ENCODE assay signal across 22 mouse cellular contexts in genomic region chr6:113251921-113252320, GRCm38 (mm10). TPM values are rescaled to one million over a fixed set of nuclear protein-coding genes. Genes with fewer than 3 reads are reported as not detected.
DNase-seq lines count a peak whose midpoint lies in the region; TF ChIP-seq lines count a peak whose summit lies in the region.
"Had no signal": no experiment of that assay in that cellular context is flagged by ENCODE, and none has a peak within 500 bp of the region (broad histone marks: within the 10 kb centered on the region; RNA-seq: fewer than 3 reads in every experiment).

No protein-coding gene starts in this region.

- in situ Hi-C loops in CH12.LX (cut with MboI; ENCODE audit: low pct_ligation_motif_present, low pct_unique_long_range_greater_than_20kb, low sequenced_read_pairs): no loop called here

- H3K4me3 ChIP-seq in layer of hippocampus, adult 2 months: no peak overlapping the region
- H3K4me3 ChIP-seq in CH12.LX (replicated peaks in 1 of 3; ENCODE audit: low read depth in 2 of 3, low read length in 2 of 3, poor library complexity in 1 of 3): no peak overlapping the region
- H3K4me3 ChIP-seq: embryonic facial prominence, embryonic 12.5 days; heart, embryonic 12.5 days; hindbrain, embryonic 13.5 days; kidney, embryonic 15.5 days; limb, embryonic 12.5 days; liver, embryonic 15.5 days; midbrain, embryonic 15.5 days; neural tube, embryonic 15.5 days had no signal

- peak; percentile 17 for TF ChIP-seq RAD21 in CH12.LX (IDR thresholded peaks at IDR 0.05; ENCODE audit: low read depth, low read length)

- dilution Hi-C loops in CH12.LX (cut with MboI; ENCODE audit: extremely low pct_ligation_motif_present, extremely low pct_unique_long_range_greater_than_20kb, low sequenced_read_pairs): no loop called here

- H3K27me3 ChIP-seq in CH12.LX (replicated peaks): no peaks in the 10 kb centered on the region
- H3K27me3 ChIP-seq: embryonic facial prominence, embryonic 12.5 days; heart, embryonic 12.5 days; hindbrain, embryonic 13.5 days; kidney, embryonic 15.5 days; limb, embryonic 12.5 days; liver, embryonic 15.5 days; midbrain, embryonic 15.5 days; neural tube, embryonic 15.5 days had no signal

- no peak for DNase-seq in layer of hippocampus, adult 2 months (ENCODE audit: low spot score in 2 of 2)
- DNase-seq in layer of hippocampus, postnatal 10 days (ENCODE audit: low spot score in 2 of 2): no peak
- peak; percentile 39 for DNase-seq in 416B (ENCODE audit: low read depth)
- DNase-seq in CH12.LX (ENCODE audit: extremely low read depth): no peak
- peak; percentile 47 for DNase-seq in R1 (ENCODE audit: low read depth, low spot score)
- DNase-seq in frontal cortex, adult 2 months (ENCODE audit: extremely low spot score in 1 of 2, low spot score in 1 of 2): no peak
- DNase-seq in cerebellum, adult 8-10 months: no peak
- DNase-seq in T-cell, adult 2 months (ENCODE audit: low spot score): no peak
- DNase-seq: adrenal gland, postnatal 14 days; cerebellum, postnatal 10 days; heart, postnatal 14 days; lung, postnatal 14 days; thymus, adult 18-20 months; thymus, postnatal 4 days had no signal

- H3K9me3 ChIP-seq in CH12.LX (replicated peaks; ENCODE audit: low read length): peaks cover 3% of the 10 kb centered on the region
- H3K9me3 ChIP-seq: embryonic facial prominence, embryonic 12.5 days; heart, embryonic 12.5 days; hindbrain, embryonic 13.5 days; kidney, embryonic 15.5 days; limb, embryonic 12.5 days; liver, embryonic 15.5 days; midbrain, embryonic 15.5 days; neural tube, embryonic 15.5 days had no signal

- no peak overlapping the region for H3K4me2 ChIP-seq in CH12.LX (ENCODE audit: insufficient read depth, low read depth, poor library complexity, severe bottlenecking)
- H3K4me2 ChIP-seq: embryonic facial prominence, embryonic 12.5 days; heart, embryonic 12.5 days; hindbrain, embryonic 13.5 days; kidney, embryonic 15.5 days; limb, embryonic 12.5 days; liver, embryonic 15.5 days; midbrain, embryonic 15.5 days; neural tube, embryonic 15.5 days had no signal

- H3K4me1 ChIP-seq in CH12.LX (ENCODE audit: control insufficient read depth in 1 of 2, insufficient read depth in 2 of 2): peaks cover 4 to 26% of the 10 kb centered on the region in 2 experiments; a peak in 3 of 4 replicates
- H3K4me1 ChIP-seq: embryonic facial prominence, embryonic 12.5 days; hindbrain, embryonic 13.5 days; kidney, embryonic 15.5 days; limb, embryonic 12.5 days; liver, embryonic 15.5 days; midbrain, embryonic 15.5 days; neural tube, embryonic 15.5 days had no signal

- H3K27ac ChIP-seq in layer of hippocampus, adult 2 months: no peak overlapping the region
- no peak overlapping the region for H3K27ac ChIP-seq in CH12.LX (ENCODE audit: insufficient read depth, low read depth)
- H3K27ac ChIP-seq: embryonic facial prominence, embryonic 12.5 days; hindbrain, embryonic 13.5 days; kidney, embryonic 15.5 days; limb, embryonic 12.5 days; liver, embryonic 15.5 days; midbrain, embryonic 15.5 days; neural tube, embryonic 15.5 days had no signal

- TF ChIP-seq CTCF in layer of hippocampus, adult 2 months (conservative IDR thresholded peaks at IDR 0.05): peak; percentile 57
- peak in 1 of 2 experiments; percentile 38; a peak in 1 of 4 replicates for TF ChIP-seq CTCF in CH12.LX (conservative IDR thresholded peaks at IDR 0.05 in 1 of 2, IDR thresholded peaks at IDR 0.05 in 1 of 2; ENCODE audit: low read depth in 2 of 2, low read length in 2 of 2)

- peaks cover 69 to 96% of the 10 kb centered on the region in 2 experiments for H3K36me3 ChIP-seq in CH12.LX (replicated peaks in 1 of 2; ENCODE audit: control insufficient read depth in 1 of 2, insufficient read depth in 1 of 2, low read length in 1 of 2)

- peaks cover 12% of the 10 kb centered on the region for H3K79me2 ChIP-seq in CH12.LX (replicated peaks; ENCODE audit: control insufficient read depth, extremely low read depth, insufficient read depth, poor library complexity, severe bottlenecking)

- no peak for TF ChIP-seq EP300 in CH12.LX (IDR thresholded peaks at IDR 0.05; ENCODE audit: low read length)

- no peak for TF ChIP-seq POLR2A in CH12.LX (IDR thresholded peaks at IDR 0.05; ENCODE audit: low read depth, low read length)

- H3K9ac ChIP-seq in CH12.LX (ENCODE audit: insufficient read depth, low read depth): no peak overlapping the region
- H3K9ac ChIP-seq: embryonic facial prominence, embryonic 12.5 days; heart, embryonic 12.5 days; hindbrain, embryonic 13.5 days; kidney, embryonic 15.5 days; limb, embryonic 12.5 days; liver, embryonic 15.5 days; midbrain, embryonic 15.5 days; neural tube, embryonic 15.5 days had no signal

TF ChIP-seq in CH12.LX, 34 proteins besides CTCF, POLR2A, EP300 and RAD21:
- peak; percentile 24 for TF ChIP-seq SMC3 (IDR thresholded peaks at IDR 0.05; ENCODE audit: low read depth, low read length)
- TF ChIP-seq POLR2AphosphoS2 (IDR thresholded peaks at IDR 0.05; ENCODE audit: low read depth, low read length): no peak
- TF ChIP-seq NELFE (IDR thresholded peaks at IDR 0.05; ENCODE audit: low read depth, low read length): no peak
- no peak for TF ChIP-seq ZC3H11A (IDR thresholded peaks at IDR 0.05; ENCODE audit: low read depth, low read length)
- no peak for TF ChIP-seq CHD1 (IDR thresholded peaks at IDR 0.05; ENCODE audit: low read depth, low read length)
TF ChIP-seq in CH12.LX: peak in this region for 1.

RNA-seq across cellular contexts. Expression of gene Mtmr14, which starts 14.3 kb away (rescaled TPM):
- 10 to 100 TPM; 15.0 to 15.6 TPM for total RNA-seq in layer of hippocampus, adult 2 months (2021)
- 10 to 100 TPM; 18.1 to 20.6 TPM for total RNA-seq in layer of hippocampus, postnatal 10 days (2021)
- total RNA-seq in CH12.LX (2012; rRNA removed): 63.9 and 83.4 TPM in 2 replicates
- total RNA-seq in CH12.LX (2014; rRNA removed): 80.0 and 81.0 TPM in 2 replicates
- 88.0 and 89.2 TPM in 2 replicates for polyA plus RNA-seq in CH12.LX (2012; ENCODE audit: insufficient read length, low read depth)
- polyA plus RNA-seq in frontal cortex, adult 2 months (2012; rRNA removed): 21.7 and 23.9 TPM in 2 replicates

RNA-seq across cellular contexts. Expression of gene Cpne9, which starts 30.2 kb away (rescaled TPM):
- 10 to 100 TPM; 24.0 to 24.7 TPM for total RNA-seq in layer of hippocampus, adult 2 months (2021)
- 1 to 10 TPM; 7.1 to 8.1 TPM for total RNA-seq in layer of hippocampus, postnatal 10 days (2021)
- total RNA-seq in CH12.LX (2012; rRNA removed) (0.25 TPM in 2 replicates), CH12.LX (2014; rRNA removed) (0.19 and 0.28 TPM in 2 replicates)
- polyA plus RNA-seq in CH12.LX (2012; ENCODE audit: insufficient read length, low read depth): 0.27 and 0.49 TPM in 2 replicates
- 70.1 and 97.8 TPM in 2 replicates for polyA plus RNA-seq in frontal cortex, adult 2 months (2012; rRNA removed)
- polyA plus RNA-seq: liver, embryonic 15.5 days had no signal

RNA-seq across cellular contexts. Expression of gene Brpf1, which starts 55.0 kb away (rescaled TPM):
- total RNA-seq in layer of hippocampus, adult 2 months (2021): 10 to 100 TPM; 41.0 to 43.8 TPM
- total RNA-seq in layer of hippocampus, postnatal 10 days (2021): 10 to 100 TPM; 28.3 to 28.6 TPM
- total RNA-seq in CH12.LX (2012; rRNA removed): 24.5 and 26.5 TPM in 2 replicates
- 13.7 TPM in 2 replicates for total RNA-seq in CH12.LX (2014; rRNA removed)
- polyA plus RNA-seq in CH12.LX (2012; ENCODE audit: insufficient read length, low read depth): 26.7 and 28.1 TPM in 2 replicates
- 24.8 and 27.3 TPM in 2 replicates for polyA plus RNA-seq in frontal cortex, adult 2 months (2012; rRNA removed)

RNA-seq across cellular contexts. Expression of gene Lhfpl4, which starts 56.7 kb away (rescaled TPM):
- total RNA-seq in layer of hippocampus, adult 2 months (2021): 10 to 100 TPM; 81.3 to 83.0 TPM
- total RNA-seq in layer of hippocampus, postnatal 10 days (2021): 10 to 100 TPM; 93.2 to 95.1 TPM
- total RNA-seq in CH12.LX (2012; rRNA removed) (7.1 and 7.2 TPM in 2 replicates), CH12.LX (2014; rRNA removed) (2.6 and 3.2 TPM in 2 replicates)
- polyA plus RNA-seq in CH12.LX (2012; ENCODE audit: insufficient read length, low read depth): 8.9 and 9.8 TPM in 2 replicates
- 67.0 and 68.5 TPM in 2 replicates for polyA plus RNA-seq in frontal cortex, adult 2 months (2012; rRNA removed)

Comparison
In these comparisons a context has a peak if more than half of its experiments do, and no peak if none do; other contexts are left out.
1. DNase-seq: peak in 416B (single experiment) and R1 (single experiment); none in layer of hippocampus, adult 2 months (0 of 2), layer of hippocampus, postnatal 10 days (0 of 2), CH12.LX (single experiment), frontal cortex, adult 2 months (0 of 2), cerebellum, adult 8-10 months (single experiment) and T-cell, adult 2 months (single experiment).
2. RNA of gene Cpne9, which starts 30.2 kb away (total RNA-seq): 24.0 to 24.7 TPM in layer of hippocampus, adult 2 months and 7.1 to 8.1 TPM in layer of hippocampus, postnatal 10 days; 0.19 to 0.28 TPM in CH12.LX; every median in the first group is over 4 times any median in the second.